Mouse (Mus musculus): ENCODE results near the gene Nit1. TPM values are rescaled to one million over a fixed set of nuclear protein-coding genes. Genes with fewer than 3 reads are reported as not detected.
A peak's percentile ranks its signal among the peaks of the same experiment; 100 is the strongest.

Nit1 gene
- polyA plus RNA-seq, 1 experiment from 2014 or later: 31.2 TPM

DNA sequence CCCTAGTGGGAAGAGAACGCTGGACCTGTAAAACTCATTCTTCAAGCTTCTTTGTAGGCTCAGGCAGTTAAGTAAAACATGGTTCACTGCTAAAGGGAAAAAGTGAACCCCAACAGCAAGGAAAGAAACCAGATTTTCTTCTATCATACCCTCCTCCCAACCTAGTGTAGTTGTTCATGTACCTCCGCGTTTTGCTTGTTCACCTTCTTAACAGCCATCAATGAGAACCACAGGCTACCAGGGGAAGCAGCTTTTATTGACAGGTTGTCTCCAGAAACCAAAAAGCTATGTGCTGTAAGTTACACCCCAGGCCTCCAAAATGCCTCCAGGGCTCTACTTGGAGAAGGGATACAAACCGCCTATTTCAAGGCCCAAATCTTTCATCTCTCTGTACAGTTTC is 57.1 kb downstream of the Nit1 start:
- no peaks in the 10 kb centered on the region for H3K27me3 ChIP-seq
- H3K36me3 ChIP-seq: peaks cover 45% of the 10 kb centered on the region; the same call in 1 of the 2 replicates
- peak overlapping the region; percentile 55 for H3K4me2 ChIP-seq
- 0 out of 2 replicates have a peak overlapping the region, but pooled peaks have one; percentile 99 for H3K9ac ChIP-seq
- ATAC-seq (replicated peaks; ENCODE audit: insufficient number of reproducible peaks, insufficient read depth, low FRiP score, low read depth): no peak
- peak overlapping the region; percentile 95 for H3K27ac ChIP-seq
- WGBS: 57% methylated on average over 4 of the region's 4 CpGs
- peak overlapping the region; percentile 100; the same call in 1 of the 2 replicates for H3K4me3 ChIP-seq
- peaks cover 23% of the 10 kb centered on the region for H3K4me1 ChIP-seq (replicated peaks)
- no peaks in the 10 kb centered on the region for H3K9me3 ChIP-seq (replicated peaks)

Other genes with a start within 250 kb of the Nit1 start
- 2.7 and 3.5 TPM in 2 replicates for gene Cfap126, start 231.7 kb downstream of the Nit1 start, polyA plus RNA-seq (2015; fragmentation: Nextera tagmentation; extraction: Ambion mirVana)
- gene Sdhc, start 195.0 kb downstream of the Nit1 start, polyA plus RNA-seq (2015; fragmentation: Nextera tagmentation; extraction: Ambion mirVana): 525 and 563 TPM in 2 replicates
- 0.63 and 1.7 TPM in 2 replicates for gene Mpz, start 194.9 kb downstream of the Nit1 start, polyA plus RNA-seq (2015; fragmentation: Nextera tagmentation; extraction: Ambion mirVana)
- gene Pcp4l1, start 149.4 kb downstream of the Nit1 start, polyA plus RNA-seq (2015; fragmentation: Nextera tagmentation; extraction: Ambion mirVana): 43.0 and 46.4 TPM in 2 replicates
- 0.33 and 0.35 TPM in 2 replicates for gene Nr1i3, start 131.7 kb downstream of the Nit1 start, polyA plus RNA-seq (2015; fragmentation: Nextera tagmentation; extraction: Ambion mirVana)
- gene Tomm40l, start 123.1 kb downstream of the Nit1 start, polyA plus RNA-seq (2015; fragmentation: Nextera tagmentation; extraction: Ambion mirVana): 55.6 and 57.9 TPM in 2 replicates
- gene Apoa2, start 120.6 kb downstream of the Nit1 start, polyA plus RNA-seq (2015; fragmentation: Nextera tagmentation; extraction: Ambion mirVana): 9.2 and 43.9 TPM in 2 replicates
- gene Fcer1g, start 111.3 kb downstream of the Nit1 start, polyA plus RNA-seq (2015; fragmentation: Nextera tagmentation; extraction: Ambion mirVana): 28.0 and 44.6 TPM in 2 replicates
- 5.2 and 6.0 TPM in 2 replicates for gene Adamts4, start 95.2 kb downstream of the Nit1 start, polyA plus RNA-seq (2015; fragmentation: Nextera tagmentation; extraction: Ambion mirVana)
- gene Ndufs2, start 94.3 kb downstream of the Nit1 start, polyA plus RNA-seq (2015; fragmentation: Nextera tagmentation; extraction: Ambion mirVana): 514 and 535 TPM in 2 replicates
- 44.4 and 56.4 TPM in 2 replicates for gene B4galt3, start 75.3 kb downstream of the Nit1 start, polyA plus RNA-seq (2015; fragmentation: Nextera tagmentation; extraction: Ambion mirVana)
- 32.7 and 47.2 TPM in 2 replicates for gene Ppox, start 64.5 kb downstream of the Nit1 start, polyA plus RNA-seq (2015; fragmentation: Nextera tagmentation; extraction: Ambion mirVana)
- gene Usp21, start 57.7 kb downstream of the Nit1 start, polyA plus RNA-seq (2015; fragmentation: Nextera tagmentation; extraction: Ambion mirVana): 44.9 and 55.6 TPM in 2 replicates
- 83.6 and 85.0 TPM in 2 replicates for gene Ufc1, start 50.6 kb downstream of the Nit1 start, polyA plus RNA-seq (2015; fragmentation: Nextera tagmentation; extraction: Ambion mirVana)
- 33.9 and 37.7 TPM in 2 replicates for gene Dedd, start 16.5 kb downstream of the Nit1 start, polyA plus RNA-seq (2015; fragmentation: Nextera tagmentation; extraction: Ambion mirVana)
- gene Pfdn2, start within 50 bp of the Nit1 start, polyA plus RNA-seq (2015; fragmentation: Nextera tagmentation; extraction: Ambion mirVana): 77.2 and 91.0 TPM in 2 replicates
- gene Klhdc9, start 15.2 kb upstream of the Nit1 start, polyA plus RNA-seq (2015; fragmentation: Nextera tagmentation; extraction: Ambion mirVana): 0.63 and 0.75 TPM in 2 replicates
- gene Nectin4, start 24.5 kb upstream of the Nit1 start, polyA plus RNA-seq (2015; fragmentation: Nextera tagmentation; extraction: Ambion mirVana): 0.26 and 1.2 TPM in 2 replicates
- 1.00 and 5.3 TPM in 2 replicates for gene Arhgap30, start 43.3 kb upstream of the Nit1 start, polyA plus RNA-seq (2015; fragmentation: Nextera tagmentation; extraction: Ambion mirVana)
- gene Usf1, start 65.7 kb upstream of the Nit1 start, polyA plus RNA-seq (2015; fragmentation: Nextera tagmentation; extraction: Ambion mirVana): 48.7 and 57.5 TPM in 2 replicates
- 2.7 and 3.1 TPM in 2 replicates for gene Tstd1, start 73.2 kb upstream of the Nit1 start, polyA plus RNA-seq (2015; fragmentation: Nextera tagmentation; extraction: Ambion mirVana)
- 63.5 and 66.2 TPM in 2 replicates for gene F11r, start 91.9 kb upstream of the Nit1 start, polyA plus RNA-seq (2015; fragmentation: Nextera tagmentation; extraction: Ambion mirVana)
- 15.4 and 17.4 TPM in 2 replicates for gene Alyref2, start 157.8 kb upstream of the Nit1 start, polyA plus RNA-seq (2015; fragmentation: Nextera tagmentation; extraction: Ambion mirVana)
- gene Itln1, start 189.6 kb upstream of the Nit1 start, polyA plus RNA-seq (2015; fragmentation: Nextera tagmentation; extraction: Ambion mirVana): not detected in 2 replicates
- 0.34 and 1.4 TPM in 2 replicates for gene Cd244a, start 213.5 kb upstream of the Nit1 start, polyA plus RNA-seq (2015; fragmentation: Nextera tagmentation; extraction: Ambion mirVana)

Measured in heart, embryonic 15.5 days (tissue).